Comparison of ENCODE assay signal across 9 mouse cellular contexts in genomic region chr3:33142398-33142797, GRCm38 (mm10). TPM values are rescaled to one million over a fixed set of nuclear protein-coding genes. Genes with fewer than 3 reads are reported as not detected.
A peak's percentile ranks its signal among the peaks of the same experiment; 100 is the strongest.
DNase-seq lines count a peak whose midpoint lies in the region; ATAC-seq and TF ChIP-seq lines count a peak whose summit lies in the region.
"Had no signal": no experiment of that assay in that cellular context is flagged by ENCODE, and none has a peak within 500 bp of the region (broad histone marks: within the 10 kb centered on the region; RNA-seq: fewer than 3 reads in every experiment).

No protein-coding gene starts in this region.

- DNase-seq in heart, embryonic 10.5 days (ENCODE audit: low spot score): no peak
- DNase-seq in heart, adult 9 months (ENCODE audit: low spot score in 2 of 2): no peak
- peak; percentile 17 for DNase-seq in ES-E14 (ENCODE audit: low read depth, low spot score)
- DNase-seq in limb, embryonic 10.5 days (ENCODE audit: low spot score): no peak
- DNase-seq in layer of hippocampus, adult 8-10 months (ENCODE audit: low spot score in 2 of 2): no peak

- WGBS in heart, embryonic 10.5 days: under 1% methylated on average over 17 of the region's 17 CpGs
- WGBS in forebrain, embryonic 12.5 days: under 1% methylated on average over 17 of the region's 17 CpGs
- WGBS in limb, embryonic 10.5 days: under 1% methylated on average over 17 of the region's 17 CpGs
- WGBS in stomach, embryonic 14.5 days: under 1% methylated on average over 17 of the region's 17 CpGs

- H3K27me3 ChIP-seq in heart, embryonic 10.5 days (ENCODE audit: insufficient read depth, poor library complexity, severe bottlenecking): peaks cover 36% of the 10 kb centered on the region
- peaks cover 34% of the 10 kb centered on the region for H3K27me3 ChIP-seq in forebrain, embryonic 12.5 days
- H3K27me3 ChIP-seq in limb, embryonic 10.5 days (ENCODE audit: low read depth, poor library complexity, severe bottlenecking): peaks cover 25% of the 10 kb centered on the region
- 0 out of 2 replicates have a peak, but pooled peaks cover 5% of the 10 kb centered on the region for H3K27me3 ChIP-seq in stomach, embryonic 14.5 days (ENCODE audit: control insufficient read depth, insufficient read depth, low read length)

- peak overlapping the region; percentile 44; the same call in 1 of the 2 replicates for H3K9ac ChIP-seq in ES-E14 (ENCODE audit: insufficient read depth, low read depth, low read length, poor library complexity, severe bottlenecking)
- peak overlapping the region; percentile 64 for H3K9ac ChIP-seq in forebrain, embryonic 12.5 days
- H3K9ac ChIP-seq in stomach, embryonic 14.5 days (replicated peaks; ENCODE audit: low read depth, low read length): peak overlapping the region; percentile 14; the same call in 1 of the 2 replicates

- H3K4me2 ChIP-seq in forebrain, embryonic 12.5 days: peak overlapping the region; percentile 93
- H3K4me2 ChIP-seq in stomach, embryonic 14.5 days (replicated peaks; ENCODE audit: low read depth, low read length): peak overlapping the region; percentile 77

- no peaks in the 10 kb centered on the region for H3K9me3 ChIP-seq in heart, embryonic 10.5 days
- H3K9me3 ChIP-seq in ES-E14 (ENCODE audit: control insufficient read depth, insufficient read depth, low read depth, low read length): no peaks in the 10 kb centered on the region
- no peaks in the 10 kb centered on the region for H3K9me3 ChIP-seq in forebrain, embryonic 12.5 days
- no peaks in the 10 kb centered on the region for H3K9me3 ChIP-seq in limb, embryonic 10.5 days (replicated peaks)
- no peaks in the 10 kb centered on the region for H3K9me3 ChIP-seq in stomach, embryonic 14.5 days (ENCODE audit: control insufficient read depth, low read depth, low read length)

- in situ Hi-C loops in ES-E14 (cut with MboI; ENCODE audit: low sequenced_read_pairs in 2 of 2, unreplicated experiment in 2 of 2): no loop called here

- no peak overlapping the region for H3K27ac ChIP-seq in heart, embryonic 10.5 days
- H3K27ac ChIP-seq in ES-E14 (ENCODE audit: insufficient read depth, low read depth, low read length, poor library complexity, severe bottlenecking): no peak overlapping the region
- no peak overlapping the region for H3K27ac ChIP-seq in forebrain, embryonic 12.5 days
- H3K27ac ChIP-seq in limb, embryonic 10.5 days: no peak overlapping the region
- no peak overlapping the region for H3K27ac ChIP-seq in stomach, embryonic 14.5 days (ENCODE audit: low read length)

- H3K36me3 ChIP-seq in heart, embryonic 10.5 days: no peaks in the 10 kb centered on the region
- no peaks in the 10 kb centered on the region for H3K36me3 ChIP-seq in ES-E14 (ENCODE audit: control insufficient read depth, insufficient read depth, low read length, poor library complexity, severe bottlenecking)
- no peaks in the 10 kb centered on the region for H3K36me3 ChIP-seq in forebrain, embryonic 12.5 days (replicated peaks)
- H3K36me3 ChIP-seq in limb, embryonic 10.5 days: no peaks in the 10 kb centered on the region
- H3K36me3 ChIP-seq in stomach, embryonic 14.5 days (ENCODE audit: control insufficient read depth, insufficient read depth, low read length): no peaks in the 10 kb centered on the region
- H3K36me3 ChIP-seq: G1E had no signal

- peak overlapping the region; percentile 70 for H3K4me3 ChIP-seq in heart, embryonic 10.5 days
- peak overlapping the region; percentile 75 to 94 for H3K4me3 ChIP-seq in ES-E14 (ENCODE audit: insufficient read depth in 1 of 2, low read depth in 1 of 2, low read length in 2 of 2, poor library complexity in 1 of 2, severe bottlenecking in 1 of 2)
- peak overlapping the region; percentile 68 for H3K4me3 ChIP-seq in forebrain, embryonic 12.5 days (replicated peaks)
- H3K4me3 ChIP-seq in limb, embryonic 10.5 days: peak overlapping the region; percentile 65
- peak overlapping the region; percentile 48 for H3K4me3 ChIP-seq in stomach, embryonic 14.5 days (ENCODE audit: low read depth, low read length)

- peak; percentile 60 for ATAC-seq in forebrain, embryonic 12.5 days (ENCODE audit: low FRiP score)
- peak; percentile 11; the same call in 1 of the 2 replicates for ATAC-seq in stomach, embryonic 14.5 days (ENCODE audit: insufficient number of reproducible peaks, insufficient read depth, low FRiP score, low read depth)
- ATAC-seq in granulocyte monocyte progenitor cell, adult 5-6 weeks (replicated peaks; ENCODE audit: poor library complexity, severe bottlenecking): no peak

- H3K4me1 ChIP-seq in heart, embryonic 10.5 days: peaks cover 9% of the 10 kb centered on the region
- 0 out of 4 replicates have a peak, but pooled peaks cover 0 to 2% of the 10 kb centered on the region in 2 experiments for H3K4me1 ChIP-seq in ES-E14 (ENCODE audit: control insufficient read depth in 2 of 2, insufficient read depth in 2 of 2, low read length in 2 of 2, poor library complexity in 1 of 2)
- H3K4me1 ChIP-seq in forebrain, embryonic 12.5 days: peaks cover 8% of the 10 kb centered on the region
- H3K4me1 ChIP-seq in limb, embryonic 10.5 days: peaks cover 10% of the 10 kb centered on the region
- H3K4me1 ChIP-seq in stomach, embryonic 14.5 days (ENCODE audit: control insufficient read depth, insufficient read depth, low read length): no peaks in the 10 kb centered on the region

TF ChIP-seq in ES-E14, 5 proteins besides CTCF, POLR2A, EP300 and RAD21:
- TF ChIP-seq ZC3H11A (IDR thresholded peaks at IDR 0.05; ENCODE audit: borderline replicate concordance, low read depth, low read length): no peak
- no peak for TF ChIP-seq HCFC1 (IDR thresholded peaks at IDR 0.05; ENCODE audit: borderline replicate concordance, insufficient read depth, low read length)
- no peak for TF ChIP-seq CHD2 (IDR thresholded peaks at IDR 0.05; ENCODE audit: low read depth, low read length)
- TF ChIP-seq ZNF384 (IDR thresholded peaks at IDR 0.05; ENCODE audit: low read depth, low read length): no peak
- no peak for TF ChIP-seq MAFK (IDR thresholded peaks at IDR 0.05; ENCODE audit: insufficient read depth, low read depth, low read length)

RNA-seq across cellular contexts. Expression of gene Pex5l, which starts 0.6 kb away (rescaled TPM):
- 0.12 and 0.14 TPM in 2 replicates for polyA plus RNA-seq in heart, embryonic 10.5 days (2016; fragmentation: Nextera tagmentation; extraction: Ambion mirVana)
- 0.31 and 0.32 TPM in 2 replicates for total RNA-seq in ES-E14 (2012; rRNA removed)
- polyA plus RNA-seq in forebrain, embryonic 12.5 days (2016; fragmentation: Nextera tagmentation; extraction: Ambion mirVana): 1.4 and 1.5 TPM in 2 replicates
- polyA plus RNA-seq in limb, embryonic 10.5 days (2016; fragmentation: Nextera tagmentation; extraction: Ambion mirVana): 0.05 and 0.19 TPM in 2 replicates
- 0.28 and 0.46 TPM in 2 replicates for polyA plus RNA-seq in stomach, embryonic 14.5 days (2014; fragmentation: Nextera tagmentation; extraction: Ambion mirVana)
- total RNA-seq in layer of hippocampus, adult 8-10 months (2022): 100 to 1,000 TPM; 285 to 322 (median 298) TPM
- total RNA-seq in granulocyte monocyte progenitor cell, adult 5-6 weeks (2014; fragmentation: Nextera tagmentation): 0.15 TPM in 1 of 2 replicates, not detected in the other
- not detected in 2 replicates for total RNA-seq in granulocyte monocyte progenitor cell, adult 5-6 weeks (2017)
- polyA plus RNA-seq: G1E had no signal

Comparison
In these comparisons a context has a peak if more than half of its experiments do, and no peak if none do; other contexts are left out.
1. H3K9ac ChIP-seq: peak in every context shown above with its lines; median percentile 64 in forebrain, embryonic 12.5 days; 44 in ES-E14; 14 in stomach, embryonic 14.5 days.